Mouse (Mus musculus): ENCODE results near the gene Fbxo24. TPM values are rescaled to one million over a fixed set of nuclear protein-coding genes. Genes with fewer than 3 reads are reported as not detected.

The Fbxo24 gene
- polyA plus RNA-seq, 1 experiment = 0.31 TPM

- no peak for DNase-seq
- no peak overlapping the region for H3K4me3 ChIP-seq (ENCODE audit: control insufficient read depth, insufficient read depth, low read length)
- H3K27me3 ChIP-seq (ENCODE audit: control insufficient read depth, insufficient read depth, low read length) = no peaks in the 10 kb centered on the region
- no peak overlapping the region for H3K27ac ChIP-seq (ENCODE audit: control insufficient read depth, insufficient read depth, low read length)
- TF ChIP-seq CTCF (IDR thresholded peaks at IDR 0.05; ENCODE audit: borderline replicate concordance, control insufficient read depth, extremely low read depth, insufficient read depth, low read length, poor library complexity) = no peak
- TF ChIP-seq POLR2A (IDR thresholded peaks at IDR 0.05; ENCODE audit: control insufficient read depth, extremely low read depth, insufficient read depth, low read length, poor library complexity) = no peak
- 90% methylated on average over 4 of the region's 4 CpGs for WGBS
- H3K36me3 ChIP-seq (ENCODE audit: control insufficient read depth, insufficient read depth, low read length) = no peaks in the 10 kb centered on the region
- 0 out of 2 replicates have a peak, but pooled peaks cover 4% of the 10 kb centered on the region for H3K4me1 ChIP-seq (replicated peaks; ENCODE audit: control insufficient read depth, insufficient read depth, low read length)
Observed at GRCm38 (mm10) chr5:137610056-137610455, 18.7 kb downstream of the Fbxo24 start.

DNA sequence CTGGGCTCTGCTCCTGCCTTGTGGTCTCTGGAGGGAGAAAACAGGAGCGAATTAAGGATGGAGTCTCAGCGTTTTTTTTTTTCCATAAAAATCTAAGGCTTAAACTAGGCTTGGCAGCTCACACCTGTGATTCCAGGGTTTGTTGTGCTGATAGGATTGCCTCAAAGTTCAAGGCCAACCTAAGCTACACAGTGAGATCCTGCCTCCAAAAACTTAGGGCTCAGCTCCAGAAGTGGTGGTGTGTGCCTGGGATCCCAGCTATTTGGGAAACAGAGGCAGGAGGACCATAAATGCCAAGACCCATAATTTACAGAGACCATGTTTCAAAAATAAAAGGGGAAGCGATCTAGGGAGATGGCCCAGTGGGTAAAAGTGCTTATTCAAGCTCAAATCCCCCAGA, 19.5 kb downstream of the Fbxo24 start:
- WGBS = 75% methylated on average over 3 of the region's 3 CpGs
- H3K27me3 ChIP-seq (ENCODE audit: control insufficient read depth, insufficient read depth, low read length) = no peaks in the 10 kb centered on the region
- no peak overlapping the region for H3K27ac ChIP-seq (ENCODE audit: control insufficient read depth, insufficient read depth, low read length)
- H3K36me3 ChIP-seq (ENCODE audit: control insufficient read depth, insufficient read depth, low read length) = no peaks in the 10 kb centered on the region
- H3K4me1 ChIP-seq (replicated peaks; ENCODE audit: control insufficient read depth, insufficient read depth, low read length) = 0 out of 2 replicates have a peak, but pooled peaks cover 4% of the 10 kb centered on the region
- DNase-seq = no peak
- H3K4me3 ChIP-seq (ENCODE audit: control insufficient read depth, insufficient read depth, low read length) = no peak overlapping the region
- TF ChIP-seq POLR2A (IDR thresholded peaks at IDR 0.05; ENCODE audit: control insufficient read depth, extremely low read depth, insufficient read depth, low read length, poor library complexity) (no peak), CTCF (IDR thresholded peaks at IDR 0.05; ENCODE audit: borderline replicate concordance, control insufficient read depth, extremely low read depth, insufficient read depth, low read length, poor library complexity) (no peak)

GRCm38 (mm10) chr5:137608654-137609190, 20.1 kb downstream of the Fbxo24 start:
- 88% methylated on average over 23 of the region's 23 CpGs for WGBS
- no peaks in the 10 kb centered on the region for H3K36me3 ChIP-seq (ENCODE audit: control insufficient read depth, insufficient read depth, low read length)
- no peak overlapping the region for H3K4me3 ChIP-seq (ENCODE audit: control insufficient read depth, insufficient read depth, low read length)
- H3K4me1 ChIP-seq (replicated peaks; ENCODE audit: control insufficient read depth, insufficient read depth, low read length) = 0 out of 2 replicates have a peak, but pooled peaks cover 5% of the 10 kb centered on the region
- no peak for TF ChIP-seq POLR2A (IDR thresholded peaks at IDR 0.05; ENCODE audit: control insufficient read depth, extremely low read depth, insufficient read depth, low read length, poor library complexity)
- TF ChIP-seq CTCF (IDR thresholded peaks at IDR 0.05; ENCODE audit: borderline replicate concordance, control insufficient read depth, extremely low read depth, insufficient read depth, low read length, poor library complexity) = no peak
- no peaks in the 10 kb centered on the region for H3K27me3 ChIP-seq (ENCODE audit: control insufficient read depth, insufficient read depth, low read length)
- no peak overlapping the region for H3K27ac ChIP-seq (ENCODE audit: control insufficient read depth, insufficient read depth, low read length)
- no peak for DNase-seq

GRCm38 (mm10) chr5:137607860-137608653, 20.7 kb downstream of the Fbxo24 start:
- no peak overlapping the region for H3K4me3 ChIP-seq (ENCODE audit: control insufficient read depth, insufficient read depth, low read length)
- no peaks in the 10 kb centered on the region for H3K27me3 ChIP-seq (ENCODE audit: control insufficient read depth, insufficient read depth, low read length)
- no peak overlapping the region for H3K27ac ChIP-seq (ENCODE audit: control insufficient read depth, insufficient read depth, low read length)
- no peaks in the 10 kb centered on the region for H3K36me3 ChIP-seq (ENCODE audit: control insufficient read depth, insufficient read depth, low read length)
- no peak for DNase-seq
- 90% methylated on average over 26 of the region's 26 CpGs for WGBS
- H3K4me1 ChIP-seq (replicated peaks; ENCODE audit: control insufficient read depth, insufficient read depth, low read length) = 0 out of 2 replicates have a peak, but pooled peaks cover 6% of the 10 kb centered on the region
- TF ChIP-seq CTCF (IDR thresholded peaks at IDR 0.05; ENCODE audit: borderline replicate concordance, control insufficient read depth, extremely low read depth, insufficient read depth, low read length, poor library complexity) = no peak
- TF ChIP-seq POLR2A (IDR thresholded peaks at IDR 0.05; ENCODE audit: control insufficient read depth, extremely low read depth, insufficient read depth, low read length, poor library complexity) = no peak

- peak overlapping the region; percentile 63 for H3K4me3 ChIP-seq (ENCODE audit: control insufficient read depth, insufficient read depth, low read length)
- no peaks in the 10 kb centered on the region; the same call in 1 of the 2 replicates for H3K36me3 ChIP-seq (ENCODE audit: control insufficient read depth, insufficient read depth, low read length)
- TF ChIP-seq POLR2A (IDR thresholded peaks at IDR 0.05; ENCODE audit: control insufficient read depth, extremely low read depth, insufficient read depth, low read length, poor library complexity) (no peak), CTCF (IDR thresholded peaks at IDR 0.05; ENCODE audit: borderline replicate concordance, control insufficient read depth, extremely low read depth, insufficient read depth, low read length, poor library complexity) (no peak)
- H3K27me3 ChIP-seq (ENCODE audit: control insufficient read depth, insufficient read depth, low read length) = no peaks in the 10 kb centered on the region
- WGBS = under 1% methylated on average over 22 of the region's 22 CpGs
- peaks cover 39% of the 10 kb centered on the region for H3K4me1 ChIP-seq (replicated peaks; ENCODE audit: control insufficient read depth, insufficient read depth, low read length)
- peak overlapping the region; percentile 82 for H3K27ac ChIP-seq (ENCODE audit: control insufficient read depth, insufficient read depth, low read length)
- peak; percentile 19 for DNase-seq
Observed at GRCm38 (mm10) chr5:137601365-137601729, 27.5 kb downstream of the Fbxo24 start.

GRCm38 (mm10) chr5:137600619-137601364, 28.0 kb downstream of the Fbxo24 start, which contains the start of gene Mospd3:
Gene Mospd3, minus strand, starts transcription at chr5:137601058.
- H3K27ac ChIP-seq (ENCODE audit: control insufficient read depth, insufficient read depth, low read length) = peak within 1 kb of the TSS; percentile 92
- H3K4me1 ChIP-seq (replicated peaks; ENCODE audit: control insufficient read depth, insufficient read depth, low read length) = peaks cover 39% of the 10 kb centered on the region
- no peak; the same call in 1 of the 2 replicates for TF ChIP-seq CTCF (IDR thresholded peaks at IDR 0.05; ENCODE audit: borderline replicate concordance, control insufficient read depth, extremely low read depth, insufficient read depth, low read length, poor library complexity)
- peak; percentile 59; the same call in 1 of the 2 replicates for TF ChIP-seq POLR2A (IDR thresholded peaks at IDR 0.05; ENCODE audit: control insufficient read depth, extremely low read depth, insufficient read depth, low read length, poor library complexity)
- no peaks in the 10 kb centered on the region; the same call in 1 of the 2 replicates for H3K36me3 ChIP-seq (ENCODE audit: control insufficient read depth, insufficient read depth, low read length)
- H3K27me3 ChIP-seq (ENCODE audit: control insufficient read depth, insufficient read depth, low read length) = no peaks in the 10 kb centered on the region
- H3K4me3 ChIP-seq (ENCODE audit: control insufficient read depth, insufficient read depth, low read length) = peak within 1 kb of the TSS; percentile 92
- DNase-seq = peak; percentile 98
- under 1% methylated on average over 41 of the region's 41 CpGs for WGBS

Data from thymus, adult 2 months (tissue).